Mouse (Mus musculus): ENCODE results near the gene Srgap1. TPM values are rescaled to one million over a fixed set of nuclear protein-coding genes. Genes with fewer than 3 reads are reported as not detected.

Gene Srgap1
- polyA plus RNA-seq, 1 experiment from 2014 or later = 18.7 TPM

GRCm38 (mm10) chr10:121804551-121804950, 242.6 kb downstream of the Srgap1 start:
- H3K9ac ChIP-seq (ENCODE audit: low read depth, low read length) = no peak overlapping the region
- H3K36me3 ChIP-seq (ENCODE audit: control insufficient read depth, insufficient read depth, low read length) = peaks cover 16% of the 10 kb centered on the region
- H3K9me3 ChIP-seq (ENCODE audit: control insufficient read depth, low read length) = no peaks in the 10 kb centered on the region
- H3K27ac ChIP-seq (ENCODE audit: low read depth, low read length) = no peak overlapping the region
- H3K27me3 ChIP-seq (ENCODE audit: control insufficient read depth, insufficient read depth, low read length) = no peaks in the 10 kb centered on the region
- ATAC-seq (ENCODE audit: low FRiP score, low TSS enrichment) = no peak
- WGBS = 93% methylated on average over 13 of the region's 13 CpGs
- H3K4me1 ChIP-seq (ENCODE audit: control insufficient read depth, insufficient read depth, low read length) = no peaks in the 10 kb centered on the region
- no peak overlapping the region for H3K4me2 ChIP-seq (replicated peaks; ENCODE audit: low read depth, low read length)
- no peak overlapping the region for H3K4me3 ChIP-seq (ENCODE audit: low read length)

DNA sequence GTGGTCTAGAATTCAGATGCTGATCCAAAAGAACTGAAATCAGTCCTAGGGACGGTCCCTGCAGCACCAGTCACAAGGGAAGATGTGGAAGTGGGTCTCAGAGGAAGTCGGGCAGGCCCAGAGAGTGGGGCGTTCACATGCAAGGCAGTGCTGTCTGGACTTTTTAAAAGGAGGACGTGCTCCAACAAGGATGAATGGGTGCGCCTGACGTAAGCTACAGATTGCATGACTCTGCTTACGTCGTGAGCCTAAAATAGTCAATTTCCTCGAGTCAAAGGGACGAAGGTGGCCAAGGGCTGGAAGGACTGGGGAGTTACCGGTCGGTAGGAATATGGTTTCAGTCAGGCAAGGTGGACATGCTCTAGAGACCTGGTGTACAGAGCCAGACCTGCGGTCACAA, 247.1 kb downstream of the Srgap1 start:
- H3K4me2 ChIP-seq (replicated peaks; ENCODE audit: low read depth, low read length) = no peak overlapping the region
- peaks cover 22% of the 10 kb centered on the region for H3K36me3 ChIP-seq (ENCODE audit: control insufficient read depth, insufficient read depth, low read length)
- ATAC-seq (ENCODE audit: low FRiP score, low TSS enrichment) = no peak
- H3K4me3 ChIP-seq (ENCODE audit: low read length) = no peak overlapping the region
- no peak overlapping the region for H3K9ac ChIP-seq (ENCODE audit: low read depth, low read length)
- no peaks in the 10 kb centered on the region for H3K27me3 ChIP-seq (ENCODE audit: control insufficient read depth, insufficient read depth, low read length)
- no peaks in the 10 kb centered on the region for H3K9me3 ChIP-seq (ENCODE audit: control insufficient read depth, low read length)
- no peak overlapping the region for H3K27ac ChIP-seq (ENCODE audit: low read depth, low read length)
- WGBS = 97% methylated on average over 13 of the region's 13 CpGs
- no peaks in the 10 kb centered on the region for H3K4me1 ChIP-seq (ENCODE audit: control insufficient read depth, insufficient read depth, low read length)

- H3K27me3 ChIP-seq (ENCODE audit: control insufficient read depth, insufficient read depth, low read length) = no peaks in the 10 kb centered on the region
- no peak overlapping the region for H3K4me2 ChIP-seq (replicated peaks; ENCODE audit: low read depth, low read length)
- ATAC-seq (ENCODE audit: low FRiP score, low TSS enrichment) = no peak
- H3K4me3 ChIP-seq (ENCODE audit: low read length) = no peak overlapping the region
- H3K4me1 ChIP-seq (ENCODE audit: control insufficient read depth, insufficient read depth, low read length) = no peaks in the 10 kb centered on the region
- no peak overlapping the region for H3K27ac ChIP-seq (ENCODE audit: low read depth, low read length)
- 77% methylated on average over 8 of the region's 8 CpGs for WGBS
- no peaks in the 10 kb centered on the region for H3K9me3 ChIP-seq (ENCODE audit: control insufficient read depth, low read length)
- H3K36me3 ChIP-seq (ENCODE audit: control insufficient read depth, insufficient read depth, low read length) = peaks cover 23% of the 10 kb centered on the region; the same call in 1 of the 2 replicates
- H3K9ac ChIP-seq (ENCODE audit: low read depth, low read length) = no peak overlapping the region
Observed at GRCm38 (mm10) chr10:121796027-121796802, 250.9 kb downstream of the Srgap1 start.

GRCm38 (mm10) chr10:121794486-121794885, 252.6 kb downstream of the Srgap1 start:
- 92% methylated on average over 12 of the region's 12 CpGs for WGBS
- Histone ChIP-seq H3K36me3 (ENCODE audit: control insufficient read depth, insufficient read depth, low read length) (peaks cover 22% of the 10 kb centered on the region), H3K27me3 (ENCODE audit: control insufficient read depth, insufficient read depth, low read length) (no peaks in the 10 kb centered on the region), H3K9me3 (ENCODE audit: control insufficient read depth, low read length) (no peaks in the 10 kb centered on the region), H3K4me3 (ENCODE audit: low read length) (no peak overlapping the region), H3K4me2 (replicated peaks; ENCODE audit: low read depth, low read length) (no peak overlapping the region), H3K9ac (ENCODE audit: low read depth, low read length) (no peak overlapping the region), H3K27ac (ENCODE audit: low read depth, low read length) (no peak overlapping the region), H3K4me1 (ENCODE audit: control insufficient read depth, insufficient read depth, low read length) (no peaks in the 10 kb centered on the region)
- ATAC-seq (ENCODE audit: low FRiP score, low TSS enrichment) = no peak

DNA sequence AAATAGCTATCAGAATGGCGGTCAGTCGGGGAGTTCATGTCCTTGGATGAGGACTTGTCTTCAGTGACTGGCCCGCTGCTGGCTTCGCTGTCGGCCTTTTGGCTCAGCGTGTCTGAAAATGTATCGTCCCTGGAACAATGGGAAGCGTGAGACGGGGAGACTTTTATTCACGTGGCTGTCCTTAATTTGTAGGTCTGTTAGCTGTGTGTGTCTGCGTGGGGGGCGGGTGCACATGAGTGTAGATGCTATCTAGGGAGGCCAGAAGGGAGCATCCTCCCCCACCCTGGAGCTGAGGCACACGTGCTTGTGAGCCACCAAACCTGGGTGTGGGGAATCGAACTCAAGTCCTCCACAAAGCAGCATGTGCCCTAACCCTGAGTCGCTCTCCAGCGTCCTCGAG, 254.5 kb downstream of the Srgap1 start:
- H3K36me3 ChIP-seq (ENCODE audit: control insufficient read depth, insufficient read depth, low read length) = peaks cover 23% of the 10 kb centered on the region
- H3K4me3 ChIP-seq (ENCODE audit: low read length) = no peak overlapping the region
- H3K27ac ChIP-seq (ENCODE audit: low read depth, low read length) = no peak overlapping the region
- no peak overlapping the region for H3K9ac ChIP-seq (ENCODE audit: low read depth, low read length)
- H3K4me2 ChIP-seq (replicated peaks; ENCODE audit: low read depth, low read length) = no peak overlapping the region
- H3K9me3 ChIP-seq (ENCODE audit: control insufficient read depth, low read length) = no peaks in the 10 kb centered on the region
- WGBS = 90% methylated on average over 17 of the region's 17 CpGs
- H3K4me1 ChIP-seq (ENCODE audit: control insufficient read depth, insufficient read depth, low read length) = no peaks in the 10 kb centered on the region
- H3K27me3 ChIP-seq (ENCODE audit: control insufficient read depth, insufficient read depth, low read length) = no peaks in the 10 kb centered on the region
- ATAC-seq (ENCODE audit: low FRiP score, low TSS enrichment) = no peak

DNA sequence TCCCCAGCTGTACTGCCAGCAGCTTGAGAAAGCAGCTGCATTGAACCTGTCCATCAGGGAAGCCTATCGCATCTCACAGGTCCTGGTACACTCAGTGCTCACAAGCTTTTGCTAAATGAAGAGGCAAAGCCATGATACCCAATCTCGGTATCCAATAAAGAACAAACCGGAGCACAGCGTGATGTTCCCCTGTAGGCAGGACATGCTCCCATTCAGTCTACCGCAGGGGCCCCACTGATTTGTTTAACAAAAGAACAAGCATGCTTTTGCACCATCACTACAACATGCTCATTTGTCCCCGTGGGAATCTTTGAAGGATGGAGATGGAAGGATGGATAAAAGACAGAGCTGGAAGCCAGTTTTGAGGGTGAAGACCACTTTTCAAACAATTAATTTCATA, 257.0 kb downstream of the Srgap1 start:
- WGBS = 73% methylated on average over 6 of the region's 6 CpGs

GRCm38 (mm10) chr10:121788536-121788935, 258.6 kb downstream of the Srgap1 start:
- no peak overlapping the region for H3K9ac ChIP-seq (ENCODE audit: low read depth, low read length)
- H3K27ac ChIP-seq (ENCODE audit: low read depth, low read length) = no peak overlapping the region
- no peak overlapping the region for H3K4me3 ChIP-seq (ENCODE audit: low read length)
- H3K36me3 ChIP-seq (ENCODE audit: control insufficient read depth, insufficient read depth, low read length) = peaks cover 31% of the 10 kb centered on the region
- no peaks in the 10 kb centered on the region for H3K27me3 ChIP-seq (ENCODE audit: control insufficient read depth, insufficient read depth, low read length)
- ATAC-seq (ENCODE audit: low FRiP score, low TSS enrichment) = no peak
- WGBS = 83% methylated on average over 3 of the region's 3 CpGs
- H3K9me3 ChIP-seq (ENCODE audit: control insufficient read depth, low read length) = peaks cover 3% of the 10 kb centered on the region; the same call in 1 of the 2 replicates
- no peak overlapping the region for H3K4me2 ChIP-seq (replicated peaks; ENCODE audit: low read depth, low read length)
- no peaks in the 10 kb centered on the region for H3K4me1 ChIP-seq (ENCODE audit: control insufficient read depth, insufficient read depth, low read length)

More for the DNA sequence above, 257.0 kb downstream of the Srgap1 start:
- no peak overlapping the region for H3K9ac ChIP-seq (ENCODE audit: low read depth, low read length)
- H3K4me2 ChIP-seq (replicated peaks; ENCODE audit: low read depth, low read length) = no peak overlapping the region
- no peaks in the 10 kb centered on the region for H3K4me1 ChIP-seq (ENCODE audit: control insufficient read depth, insufficient read depth, low read length)
- H3K27ac ChIP-seq (ENCODE audit: low read depth, low read length) = no peak overlapping the region
- peaks cover 24% of the 10 kb centered on the region for H3K36me3 ChIP-seq (ENCODE audit: control insufficient read depth, insufficient read depth, low read length)
- H3K27me3 ChIP-seq (ENCODE audit: control insufficient read depth, insufficient read depth, low read length) = no peaks in the 10 kb centered on the region
- ATAC-seq (ENCODE audit: low FRiP score, low TSS enrichment) = no peak
- no peak overlapping the region for H3K4me3 ChIP-seq (ENCODE audit: low read length)
- H3K9me3 ChIP-seq (ENCODE audit: control insufficient read depth, low read length) = no peaks in the 10 kb centered on the region

DNA sequence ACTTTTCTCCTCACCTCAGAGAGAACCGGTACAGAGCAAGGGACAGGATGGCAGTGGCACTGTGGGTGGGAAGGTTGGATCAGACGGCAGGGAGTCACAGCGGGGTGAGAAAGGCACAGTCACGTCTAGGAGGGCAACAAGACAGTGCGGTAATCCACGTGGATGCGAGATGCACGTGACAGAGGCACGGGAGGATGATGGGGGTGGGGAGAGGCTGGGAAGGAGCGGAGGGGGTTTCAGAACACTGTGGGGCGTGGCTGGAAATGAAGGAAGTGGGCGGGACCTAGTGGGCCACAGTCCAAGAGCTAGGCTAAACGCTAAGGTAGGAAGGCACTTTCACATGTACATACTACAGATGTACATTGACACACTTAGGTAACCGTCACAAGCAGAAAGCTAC, 266.0 kb downstream of the Srgap1 start:
- Histone ChIP-seq H3K36me3 (ENCODE audit: control insufficient read depth, insufficient read depth, low read length) (peaks cover 12% of the 10 kb centered on the region; the same call in 1 of the 2 replicates), H3K27me3 (ENCODE audit: control insufficient read depth, insufficient read depth, low read length) (no peaks in the 10 kb centered on the region), H3K4me3 (ENCODE audit: low read length) (no peak overlapping the region), H3K4me2 (replicated peaks; ENCODE audit: low read depth, low read length) (no peak overlapping the region), H3K4me1 (ENCODE audit: control insufficient read depth, insufficient read depth, low read length) (no peaks in the 10 kb centered on the region), H3K27ac (ENCODE audit: low read depth, low read length) (no peak overlapping the region), H3K9me3 (ENCODE audit: control insufficient read depth, low read length) (peaks cover 4% of the 10 kb centered on the region; the same call in 1 of the 2 replicates), H3K9ac (ENCODE audit: low read depth, low read length) (no peak overlapping the region)
- no peak for ATAC-seq (ENCODE audit: low FRiP score, low TSS enrichment)
- WGBS = 50% methylated on average over 14 of the region's 14 CpGs

GRCm38 (mm10) chr10:121775990-121776389, 271.1 kb downstream of the Srgap1 start:
- H3K4me1 ChIP-seq (ENCODE audit: control insufficient read depth, insufficient read depth, low read length) = no peaks in the 10 kb centered on the region
- no peak for ATAC-seq (ENCODE audit: low FRiP score, low TSS enrichment)
- H3K9me3 ChIP-seq (ENCODE audit: control insufficient read depth, low read length) = no peaks in the 10 kb centered on the region
- no peaks in the 10 kb centered on the region for H3K36me3 ChIP-seq (ENCODE audit: control insufficient read depth, insufficient read depth, low read length)
- H3K27ac ChIP-seq (ENCODE audit: low read depth, low read length) = no peak overlapping the region
- H3K9ac ChIP-seq (ENCODE audit: low read depth, low read length) = no peak overlapping the region
- 58% methylated on average over 3 of the region's 3 CpGs for WGBS
- no peak overlapping the region for H3K4me3 ChIP-seq (ENCODE audit: low read length)
- no peak overlapping the region for H3K4me2 ChIP-seq (replicated peaks; ENCODE audit: low read depth, low read length)
- H3K27me3 ChIP-seq (ENCODE audit: control insufficient read depth, insufficient read depth, low read length) = no peaks in the 10 kb centered on the region

All from kidney, embryonic 14.5 days (tissue).